Mouse (Mus musculus): ENCODE results near the gene Prkar1b.

- TF ChIP-seq GATA1 (IDR thresholded peaks at IDR 0.05; ENCODE audit: low read length) (no peak), TAL1 (IDR thresholded peaks at IDR 0.05; ENCODE audit: low read length) (no peak)
Observed at GRCm38 (mm10) chr5:139061680-139062079, 88.1 kb downstream of the Prkar1b start.
